Mouse (Mus musculus): ENCODE measurements at regions not wholly inside any gene's neighbourhood (a gene's known extent, or its start where the extent isn't known, plus 50 kb on each side); places are given as distances from the start of the nearest gene placed in this dataset.
"Not testable (repeated sequence)": the region's sequence is repeated elsewhere in the genome, so short reads cannot be mapped to it uniquely, and the experiment has no call there.

DNA sequence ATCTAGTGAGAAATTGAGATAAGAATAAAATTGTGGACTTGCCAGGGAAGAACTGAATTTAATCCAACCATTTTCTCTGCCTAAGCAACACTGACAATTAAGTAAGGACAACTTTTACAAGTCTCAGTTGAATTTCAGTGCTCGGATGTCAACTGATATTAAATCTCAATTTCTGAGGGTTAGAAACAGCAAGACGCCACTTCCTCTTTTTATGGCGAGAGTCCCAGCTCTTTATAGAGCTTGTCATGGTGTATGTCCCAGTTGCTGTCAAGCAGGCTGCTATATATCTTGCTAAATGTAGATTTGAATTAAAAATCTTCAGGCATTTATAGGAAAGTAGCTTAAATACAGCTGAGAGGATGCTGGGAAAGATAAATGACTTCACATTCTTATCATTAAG, 697.8 kb upstream of the Got2 start:
- DNase-seq: no peak

- DNase-seq: no peak
Measured at GRCm38 (mm10) chr8:96552512-96552911, 664.2 kb upstream of the Got2 start.

DNA sequence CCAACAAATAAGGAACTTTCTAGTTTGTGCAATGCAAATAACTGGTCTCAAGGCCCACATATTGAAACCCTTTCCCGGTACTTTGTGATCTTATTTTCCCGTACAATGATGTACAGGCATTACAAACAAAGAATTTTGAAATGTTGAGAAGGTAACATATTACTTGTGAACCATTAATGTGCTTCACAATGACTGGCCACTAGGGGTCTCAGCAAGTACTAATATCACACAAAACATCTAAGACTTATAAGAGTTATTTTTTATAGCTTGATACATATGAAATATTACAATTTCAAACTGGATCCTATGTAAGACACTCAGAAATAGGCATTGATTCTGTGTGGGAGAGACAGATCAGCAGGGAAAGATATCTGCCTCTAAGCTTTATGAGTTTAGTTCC, 662.1 kb upstream of the Got2 start:
- no peak for DNase-seq

DNA sequence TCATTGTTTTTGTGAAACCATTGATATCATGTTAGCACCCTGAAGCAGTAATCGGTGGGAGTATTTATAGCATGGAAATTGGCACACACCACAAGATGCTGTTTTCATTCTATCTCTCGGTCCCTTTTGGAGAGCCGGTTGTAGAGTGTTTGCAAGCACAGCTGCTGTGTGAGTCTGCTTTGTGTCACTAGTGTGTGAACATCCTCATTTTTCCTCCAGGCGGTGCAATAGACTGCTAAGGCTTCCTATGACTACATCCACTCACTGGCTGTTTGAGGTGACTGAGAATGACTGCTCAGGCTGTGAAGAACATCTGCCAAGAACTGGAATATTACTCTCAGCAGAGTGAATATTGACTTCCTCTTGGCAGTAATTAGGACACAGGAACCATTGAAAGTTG, 660.3 kb upstream of the Got2 start:
- no peak for DNase-seq

DNA sequence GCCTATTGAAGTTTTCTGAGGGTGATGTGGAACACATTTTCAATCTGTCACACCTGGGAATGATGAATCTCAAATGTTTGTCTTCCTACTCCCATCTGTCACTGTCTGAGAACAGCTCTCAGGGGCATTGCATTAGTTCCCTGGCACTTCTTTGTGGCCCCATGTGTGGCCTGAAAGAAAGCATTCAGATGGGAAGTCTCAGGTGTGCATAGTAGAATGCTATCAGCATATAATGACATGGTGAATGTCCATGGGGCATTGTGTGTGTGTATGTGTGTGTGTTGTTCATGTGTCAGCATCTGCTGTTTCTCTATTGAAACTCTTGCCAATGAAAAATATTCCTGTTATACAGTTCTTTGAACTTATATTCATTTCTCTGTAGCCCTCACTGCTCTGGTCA, 659.8 kb upstream of the Got2 start:
- no peak for DNase-seq

- no peak for DNase-seq
Measured at GRCm38 (mm10) chr8:96542215-96542614, 653.9 kb upstream of the Got2 start.

- DNase-seq: no peak
Measured at GRCm38 (mm10) chr8:96498854-96499253, 610.5 kb upstream of the Got2 start.

- DNase-seq: no peak
Measured at GRCm38 (mm10) chr8:96495406-96495805, 607.1 kb upstream of the Got2 start.

DNA sequence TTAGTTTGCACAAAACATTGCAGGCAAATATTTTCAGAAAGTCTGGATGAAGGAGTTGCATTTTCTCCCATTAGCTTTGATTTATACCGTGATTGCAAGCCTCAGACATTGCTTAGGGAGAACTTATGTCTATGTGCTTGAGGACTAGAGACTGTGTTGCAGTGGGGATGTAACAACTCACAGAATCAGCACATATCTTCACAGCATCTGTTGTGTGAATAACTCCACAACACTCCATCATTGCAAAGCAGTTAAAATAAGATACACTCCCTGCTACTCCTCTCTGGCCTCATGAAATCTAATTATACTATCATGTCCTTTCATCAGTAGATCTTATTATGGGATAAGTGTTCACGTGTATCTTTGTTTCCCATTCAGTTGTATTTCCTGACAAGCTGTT, 601.5 kb upstream of the Got2 start:
- DNase-seq: no peak

- DNase-seq: no peak
Measured at GRCm38 (mm10) chr8:96488741-96489453, 600.5 kb upstream of the Got2 start.

- DNase-seq: peak; percentile 9 to 11
Measured at GRCm38 (mm10) chr8:96455915-96456314, 567.6 kb upstream of the Got2 start.

DNA sequence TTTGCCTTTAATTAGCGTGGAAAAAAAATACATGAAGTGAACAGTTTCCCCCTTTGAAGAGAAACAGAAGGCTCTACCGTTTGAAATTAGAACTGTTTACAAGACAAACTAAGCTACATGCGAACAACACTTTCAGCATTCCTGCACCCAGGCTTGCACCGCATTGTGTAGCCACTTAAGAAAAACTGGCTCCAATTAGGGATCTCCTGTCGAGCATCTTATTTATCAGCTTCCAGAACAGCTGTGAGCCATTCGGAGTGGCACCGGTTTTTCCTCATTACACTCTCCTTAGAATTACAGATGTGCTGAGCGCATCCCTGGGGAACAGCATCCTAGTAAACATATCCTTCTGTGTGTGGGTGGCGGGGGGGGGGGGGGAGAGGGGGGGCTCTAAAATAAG, 567.0 kb upstream of the Got2 start:
- DNase-seq: peak; percentile 4 to 5

DNA sequence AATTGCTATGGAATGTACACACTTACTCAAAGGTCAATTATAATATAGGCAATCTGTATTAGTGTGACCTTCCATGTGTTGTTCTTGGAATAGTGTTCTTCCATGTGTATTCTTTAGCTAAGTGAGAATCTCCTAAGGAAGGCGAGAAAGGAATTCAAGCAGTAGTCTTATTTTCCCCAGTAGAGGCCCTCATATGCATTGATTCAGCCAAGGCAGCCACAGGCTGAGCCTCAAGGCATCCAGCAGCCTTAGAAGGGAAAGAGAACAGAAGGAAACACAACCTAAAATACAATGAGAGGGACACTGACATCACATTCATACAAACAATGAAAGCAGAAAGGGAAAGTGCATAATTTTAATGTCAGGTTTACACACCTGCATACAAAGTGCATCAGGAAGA, 541.4 kb upstream of the Got2 start:
- no peak for DNase-seq

DNA sequence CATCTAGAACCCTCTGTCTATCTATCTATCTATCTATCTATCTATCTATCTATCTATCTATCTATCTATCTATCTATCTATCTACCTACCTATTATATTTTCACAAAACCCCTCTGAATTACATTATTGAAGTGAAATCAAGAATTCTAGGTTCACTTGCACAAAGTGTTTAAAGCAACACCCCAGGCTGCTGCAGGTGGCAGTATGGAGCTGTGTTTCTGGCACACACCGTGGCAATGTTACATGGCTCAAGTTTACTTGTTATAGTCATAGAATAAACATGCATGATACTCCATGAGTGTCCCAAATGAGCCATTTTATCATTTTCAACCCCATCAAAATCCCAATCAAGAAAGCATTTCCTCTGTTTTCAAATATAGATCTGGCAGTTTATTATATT, 538.6 kb upstream of the Got2 start:
- DNase-seq: peak; percentile 1 to 4

DNA sequence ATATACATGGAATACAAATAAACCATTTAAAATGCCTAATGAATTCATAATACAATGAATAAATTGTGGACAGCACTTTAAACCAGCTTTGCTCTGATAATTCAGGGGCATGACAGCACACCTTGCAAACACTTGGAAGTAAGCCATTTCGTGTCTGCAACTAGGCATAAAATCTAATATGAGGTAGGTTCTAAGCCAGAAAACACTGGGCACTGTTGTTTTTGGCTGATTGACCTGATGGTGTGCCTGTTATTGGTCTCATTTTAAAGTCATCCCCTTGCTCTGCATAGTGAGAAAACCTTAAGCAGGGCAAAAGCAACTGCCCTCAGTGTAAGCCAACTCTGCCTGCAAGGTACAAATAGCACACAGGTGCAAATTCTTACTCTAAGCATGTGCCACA, 521.3 kb upstream of the Got2 start:
- no peak for DNase-seq

DNA sequence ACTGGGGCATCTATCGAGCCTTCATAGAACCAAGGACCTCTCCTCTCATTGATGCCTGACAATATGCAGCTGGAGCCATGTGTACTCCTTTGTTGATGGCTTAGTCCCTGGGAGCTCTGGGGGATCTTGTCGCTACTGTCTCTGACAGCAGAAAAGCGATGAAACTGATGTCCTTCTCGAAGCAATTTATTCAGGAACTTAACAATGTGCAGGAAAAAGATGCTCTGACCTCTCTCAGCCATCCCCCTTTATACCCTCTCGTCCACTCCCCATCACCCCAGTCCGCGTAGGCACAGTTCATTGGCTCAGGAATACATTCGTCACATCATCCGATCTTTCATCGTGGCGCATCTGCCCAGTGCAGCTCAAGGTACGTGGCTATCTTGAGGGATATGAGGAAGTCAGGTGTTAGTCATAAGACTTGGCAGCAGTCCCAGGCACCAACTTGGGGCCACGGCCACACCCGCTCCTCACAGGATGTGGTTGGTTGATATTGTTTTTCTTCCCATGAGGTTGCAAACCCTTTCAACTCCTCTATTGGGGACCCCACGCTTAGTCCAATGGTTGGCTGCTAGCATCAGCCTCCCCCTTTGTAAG, 516.3 kb upstream of the Got2 start:
- no peak for DNase-seq

DNA sequence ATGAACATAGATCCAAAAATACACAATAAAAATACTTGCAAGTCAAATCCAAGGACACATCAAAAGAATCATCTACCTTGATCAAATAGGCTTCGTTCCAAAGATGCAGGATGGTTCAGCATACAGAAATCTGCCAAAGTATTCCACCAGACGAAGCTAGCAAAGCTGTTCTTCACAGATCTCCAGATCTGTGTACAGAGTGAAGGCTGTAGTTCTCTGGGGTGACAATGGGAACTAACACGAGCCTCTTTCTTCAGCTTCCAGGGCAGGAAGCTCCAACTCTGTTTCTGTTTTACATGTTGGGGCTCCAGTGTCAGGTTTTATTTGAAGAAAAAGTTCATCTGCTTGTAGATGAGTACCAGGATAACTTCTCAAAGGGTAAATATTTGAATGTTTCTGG, 515.3 kb upstream of the Got2 start:
- DNase-seq: no peak

DNA sequence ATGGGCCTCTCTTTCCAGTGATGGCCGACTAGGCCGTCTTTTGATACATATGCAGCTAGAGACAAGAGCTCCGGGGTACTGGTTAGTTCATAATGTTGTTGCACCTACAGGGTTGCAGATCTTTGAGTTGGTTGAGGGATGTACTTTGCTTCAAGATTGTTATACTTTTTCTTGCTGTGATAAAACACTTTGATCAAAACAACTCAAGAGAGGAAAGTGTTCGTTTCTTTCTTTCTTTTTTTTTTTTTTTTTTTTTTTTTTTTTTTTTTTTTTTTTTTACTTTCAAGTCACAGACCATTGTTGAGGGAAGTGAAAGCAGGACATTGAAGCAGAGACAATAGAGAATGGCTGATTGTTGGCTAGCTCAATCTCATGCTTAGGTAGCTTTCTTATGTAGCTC, 511.0 kb upstream of the Got2 start:
- not testable (repeated sequence) for DNase-seq

GRCm38 (mm10) chr8:96393024-96393423, 504.7 kb upstream of the Got2 start:
- peak; percentile 7 to 20 for DNase-seq

DNA sequence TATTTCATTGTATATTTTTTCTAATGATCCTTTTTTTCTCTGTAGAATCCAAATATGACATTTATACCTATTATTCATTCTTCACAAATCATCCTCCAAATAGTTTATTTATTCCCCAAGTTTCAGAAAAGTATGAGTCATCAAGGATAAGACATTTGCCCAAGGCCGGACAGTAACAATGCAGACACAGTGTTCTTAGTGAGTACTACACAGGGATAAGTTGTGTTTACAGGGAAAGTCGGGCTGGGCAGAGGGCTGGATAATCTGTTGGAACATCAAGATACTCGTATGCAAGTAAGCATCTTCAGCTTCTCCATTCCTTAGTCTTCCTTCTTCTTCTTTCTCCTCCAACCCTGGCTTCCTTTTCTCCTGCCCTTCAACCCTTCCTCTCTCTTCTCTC, 500.9 kb upstream of the Got2 start:
- no peak for DNase-seq

- DNase-seq: no peak
Measured at GRCm38 (mm10) chr8:96370500-96370899, 482.2 kb upstream of the Got2 start.

DNA sequence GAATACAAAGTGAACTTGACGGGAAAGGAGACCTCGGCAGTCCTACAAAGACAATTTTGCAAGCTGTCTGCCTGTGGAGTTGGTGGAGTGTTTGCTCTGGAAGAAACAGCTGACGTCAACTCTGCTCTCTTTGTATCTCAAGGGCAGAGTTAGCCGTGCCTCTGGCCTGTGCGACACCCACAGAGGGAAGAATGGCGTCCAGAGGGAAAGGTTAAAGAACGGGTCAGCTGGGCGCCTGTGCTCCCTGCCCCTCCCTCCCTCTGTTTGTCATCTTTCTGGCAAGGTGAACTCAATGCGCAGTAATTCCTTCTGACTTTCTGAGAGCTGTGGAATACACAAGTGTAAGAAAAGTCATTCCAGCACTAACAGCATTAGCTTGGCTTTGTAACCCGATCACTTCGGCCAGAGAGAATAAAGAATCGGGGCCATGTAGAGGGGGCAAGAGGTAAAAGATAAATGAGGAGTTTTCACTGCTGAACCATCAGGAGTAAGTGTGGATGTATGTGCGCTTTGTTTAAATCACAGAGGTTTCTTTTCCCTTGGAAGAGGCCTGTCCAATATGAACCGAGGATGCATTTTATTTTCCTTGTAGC, 474.6 kb upstream of the Got2 start:
- DNase-seq: no peak

- no peak for DNase-seq
Measured at GRCm38 (mm10) chr8:96350531-96351069, 462.3 kb upstream of the Got2 start.

- DNase-seq: no peak
Measured at GRCm38 (mm10) chr8:96349503-96349902, 461.2 kb upstream of the Got2 start.

Data from layer of hippocampus, postnatal 36 days (tissue).